Mouse (Mus musculus) liver, postnatal 0 days (tissue): Measurements from ENCODE around the gene Elp4. TPM values are rescaled to one million over a fixed set of nuclear protein-coding genes. Genes with fewer than 3 reads are reported as not detected.

Experiments
- ATAC-seq: fragments of 200-750 bp; cut with Nextera tagmentation; 2 replicates; pipeline ENCODE4 v1.8.0; 2017; ENCODE audit warnings: mild to moderate bottlenecking, moderate library complexity
- DNase-seq: peaks from one replicate; pipeline ENCODE4 v3.0.0-alpha.2; 2016
- H3K27ac ChIP-seq: fragments of 300-500 bp; sonication (generic); 2 replicates; pipeline ENCODE4 v1.5.1; 2014; ENCODE audit warnings: antibody characterized with exemption, moderate library complexity, mild to moderate bottlenecking, low read depth
- H3K27me3 ChIP-seq: fragments of 300-500 bp; sonication (generic); 2 replicates; pipeline ENCODE4 v1.6.1; 2014; ENCODE audit warnings: low read length, control low read depth, mixed read lengths; ENCODE audit not compliant: insufficient read depth
- H3K36me3 ChIP-seq: fragments of 300-500 bp; sonication (generic); replicated peaks from 2 replicates; pipeline ENCODE4 v1.6.1; 2014; ENCODE audit warnings: mild to moderate bottlenecking, control low read depth, low read length, moderate library complexity, mixed read lengths; ENCODE audit not compliant: insufficient read depth
- H3K4me1 ChIP-seq: fragments of 300-500 bp; sonication (generic); 2 replicates; pipeline ENCODE4 v1.6.1; 2014; ENCODE audit warnings: antibody characterized with exemption, mild to moderate bottlenecking, control low read depth; ENCODE audit not compliant: insufficient read depth
- H3K4me2 ChIP-seq: fragments of 300-500 bp; sonication (generic); 2 replicates; pipeline ENCODE4 v1.6.1; 2014; ENCODE audit warnings: low read depth, mild to moderate bottlenecking, low read length, moderate library complexity, mixed read lengths
- H3K4me3 ChIP-seq: fragments of 300-500 bp; sonication (generic); 2 replicates; pipeline ENCODE4 v1.5.1; 2014; ENCODE audit warnings: low read depth, low read length
- H3K9ac ChIP-seq: fragments of 300-500 bp; sonication (generic); replicated peaks from 2 replicates; pipeline ENCODE4 v1.6.1; 2014; ENCODE audit warnings: mild to moderate bottlenecking, moderate library complexity
- H3K9me3 ChIP-seq: fragments of 300-500 bp; sonication (generic); 2 replicates; pipeline ENCODE4 v1.6.1; 2016; ENCODE audit warnings: mild to moderate bottlenecking, control low read depth, low read length, mixed read lengths
- CTCF ChIP-seq: sonication (generic); IDR thresholded peaks from 2 replicates; pipeline ENCODE4 v1.5.1; 2016; ENCODE audit warnings: antibody characterized with exemption, low read depth
- EP300 ChIP-seq: IDR thresholded peaks from 2 replicates; pipeline ENCODE4 v1.6.1; 2016; ENCODE audit warnings: antibody characterized with exemption, low read depth, mild to moderate bottlenecking
- WGBS: fragments of 180-500 bp; shearing (Covaris S2); extraction: QIAGEN DNeasy Blood & Tissue Kit; methylation state at CpG from one replicate; pipeline ENCODE4 v1.1.7; 2014; ENCODE audit not compliant: insufficient replicate concordance; 5-methylcytosine and 5-hydroxymethylcytosine counted together
- polyA plus RNA-seq: library from polyadenylated mRNA; unstranded; fragments of >200 nt; fragmentation: Nextera tagmentation; extraction: Ambion mirVana; gene quantifications from 2 replicates; pipeline ENCODE4 v1.2.1, GENCODE M21; 2015

Gene Elp4
- polyA plus RNA-seq, 1 experiment from 2014 or later: 9.7 TPM

DNA sequence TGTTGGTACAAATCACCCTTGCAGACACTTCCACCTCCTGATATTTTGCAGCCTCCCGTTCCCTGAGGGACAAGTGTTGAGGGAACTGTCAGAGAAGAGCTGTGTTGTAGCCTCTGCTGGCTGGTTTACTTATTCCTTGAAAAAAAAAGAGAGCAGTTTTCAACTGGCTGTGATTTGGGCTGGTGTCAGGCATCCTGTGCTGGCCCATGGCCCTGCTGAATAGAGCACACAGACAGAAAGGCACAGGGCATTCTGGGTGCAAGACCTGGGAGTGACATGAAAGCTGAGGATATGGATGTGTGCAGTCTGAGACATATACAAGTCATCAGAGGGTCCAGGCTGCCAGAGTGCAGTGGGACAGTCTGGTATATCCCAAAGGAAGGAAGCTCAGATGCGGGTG, 205.7 kb downstream of the Elp4 start:
- Histone ChIP-seq H3K27ac (no peak overlapping the region), H3K4me2 (no peak overlapping the region), H3K27me3 (peaks cover 4% of the 10 kb centered on the region), H3K36me3 (peaks cover 4% of the 10 kb centered on the region; the same call in 1 of the 2 replicates), H3K4me1 (no peaks in the 10 kb centered on the region), H3K9me3 (no peaks in the 10 kb centered on the region), H3K9ac (no peak overlapping the region), H3K4me3 (no peak overlapping the region)
- WGBS: 82% methylated on average over 2 of the region's 2 CpGs
- TF ChIP-seq EP300 (no peak), CTCF (no peak)
- ATAC-seq (no peak), DNase-seq (no peak)

DNA sequence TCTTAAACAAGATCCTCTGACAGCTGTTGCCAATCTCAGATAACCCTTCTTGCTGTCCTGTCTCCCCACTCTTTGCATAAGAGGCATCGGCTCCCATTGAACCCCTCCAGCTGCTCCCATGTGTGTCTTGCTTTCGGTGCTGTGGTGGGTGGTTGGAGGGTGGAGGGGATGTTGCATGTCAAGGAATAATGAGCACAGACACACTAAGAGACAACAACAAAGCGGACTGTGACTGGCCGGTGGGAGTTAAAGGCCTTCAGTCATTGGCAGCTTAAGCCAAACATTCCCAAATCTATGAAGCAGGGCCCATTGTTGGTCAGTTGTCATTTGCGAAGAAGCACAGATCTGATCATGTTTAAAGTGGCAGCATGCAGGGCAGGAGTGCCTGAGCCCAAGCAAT, 206.6 kb downstream of the Elp4 start:
- Histone ChIP-seq H3K9me3 (no peaks in the 10 kb centered on the region), H3K9ac (no peak overlapping the region), H3K4me3 (no peak overlapping the region), H3K4me1 (no peaks in the 10 kb centered on the region), H3K27ac (no peak overlapping the region), H3K4me2 (no peak overlapping the region), H3K27me3 (peaks cover 7% of the 10 kb centered on the region), H3K36me3 (peaks cover 4% of the 10 kb centered on the region; the same call in 1 of the 2 replicates)
- no peak for TF ChIP-seq EP300
- TF ChIP-seq CTCF: no peak
- DNase-seq (no peak), ATAC-seq (no peak)
- WGBS: 78% methylated on average over 5 of the region's 5 CpGs

DNA sequence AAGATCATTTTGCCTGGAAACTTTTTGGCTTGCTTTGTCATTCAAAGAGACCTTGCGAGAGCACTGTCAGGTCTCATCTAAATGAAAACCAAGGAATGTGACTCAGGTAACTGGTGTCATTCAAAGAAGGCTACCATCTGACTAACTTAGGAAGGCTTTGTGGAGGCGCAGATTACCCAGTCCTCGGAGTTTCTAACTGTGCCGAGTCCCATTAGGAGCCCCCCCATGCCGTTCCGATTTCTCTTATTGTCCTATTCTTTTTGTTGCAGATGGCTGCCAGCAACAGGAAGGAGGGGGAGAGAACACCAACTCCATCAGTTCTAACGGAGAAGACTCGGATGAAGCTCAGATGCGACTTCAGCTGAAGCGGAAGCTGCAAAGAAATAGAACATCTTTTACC, 213.1 kb downstream of the Elp4 start:
- H3K36me3 ChIP-seq: no peaks in the 10 kb centered on the region
- no peak overlapping the region for H3K9ac ChIP-seq
- H3K27me3 ChIP-seq: peaks cover 68% of the 10 kb centered on the region
- H3K4me1 ChIP-seq: peaks cover 2% of the 10 kb centered on the region
- no peaks in the 10 kb centered on the region for H3K9me3 ChIP-seq
- TF ChIP-seq EP300: no peak
- no peak for TF ChIP-seq CTCF
- ATAC-seq (no peak), DNase-seq (no peak)
- no peak overlapping the region for H3K4me3 ChIP-seq
- 9% methylated on average over 10 of the region's 10 CpGs for WGBS
- no peak overlapping the region for H3K27ac ChIP-seq
- H3K4me2 ChIP-seq: no peak overlapping the region

DNA sequence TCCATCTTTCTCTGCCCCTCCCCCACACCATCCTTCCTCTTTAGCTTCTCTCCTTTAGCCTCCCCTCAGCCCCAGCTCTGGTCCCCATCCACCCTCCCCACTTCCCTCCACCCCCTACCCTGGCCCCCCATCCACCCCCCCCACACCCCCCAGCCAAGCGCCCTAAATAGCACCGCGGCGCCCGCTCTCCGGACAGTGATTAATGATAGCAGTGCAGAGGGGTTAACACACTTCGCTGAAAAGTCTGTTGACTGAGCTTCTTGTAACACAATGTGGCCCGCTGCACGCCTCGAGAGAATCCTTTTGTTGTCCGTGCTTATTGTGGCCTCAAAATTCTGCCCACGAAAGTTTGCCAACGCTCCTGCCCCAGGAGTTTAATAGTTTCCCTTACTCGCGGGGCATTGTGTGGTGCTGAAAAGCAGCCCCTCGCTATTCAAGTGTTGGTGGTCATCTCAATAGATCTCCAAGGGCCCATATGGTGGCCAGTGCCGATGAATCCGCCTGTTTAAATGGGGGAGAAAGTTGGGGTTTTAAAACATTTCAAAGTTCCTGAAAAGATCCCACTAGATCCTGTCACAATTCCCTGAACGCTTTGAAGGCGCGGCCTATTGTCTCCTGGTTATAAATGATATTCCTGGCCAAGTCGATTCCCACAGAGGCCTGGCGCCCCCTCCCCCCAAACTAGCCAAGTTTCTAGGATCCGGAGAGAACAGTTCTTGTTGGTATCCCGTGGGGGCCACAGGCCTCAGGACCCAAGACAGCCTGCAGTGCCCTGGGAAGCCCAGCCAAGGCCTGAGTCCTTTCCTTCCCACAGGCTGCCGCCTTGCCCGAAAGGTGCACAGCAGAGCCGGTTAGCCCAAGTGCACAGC, 214.4 kb downstream of the Elp4 start:
- peaks cover 2% of the 10 kb centered on the region for H3K4me1 ChIP-seq
- ATAC-seq (no peak), DNase-seq (no peak)
- no peaks in the 10 kb centered on the region for H3K36me3 ChIP-seq
- H3K4me3 ChIP-seq: no peak overlapping the region
- peaks cover 81% of the 10 kb centered on the region for H3K27me3 ChIP-seq
- H3K4me2 ChIP-seq: no peak overlapping the region
- TF ChIP-seq CTCF (no peak), EP300 (no peak)
- no peaks in the 10 kb centered on the region for H3K9me3 ChIP-seq
- 7% methylated on average over 28 of the region's 28 CpGs for WGBS
- no peak overlapping the region for H3K27ac ChIP-seq
- H3K9ac ChIP-seq: no peak overlapping the region

DNA sequence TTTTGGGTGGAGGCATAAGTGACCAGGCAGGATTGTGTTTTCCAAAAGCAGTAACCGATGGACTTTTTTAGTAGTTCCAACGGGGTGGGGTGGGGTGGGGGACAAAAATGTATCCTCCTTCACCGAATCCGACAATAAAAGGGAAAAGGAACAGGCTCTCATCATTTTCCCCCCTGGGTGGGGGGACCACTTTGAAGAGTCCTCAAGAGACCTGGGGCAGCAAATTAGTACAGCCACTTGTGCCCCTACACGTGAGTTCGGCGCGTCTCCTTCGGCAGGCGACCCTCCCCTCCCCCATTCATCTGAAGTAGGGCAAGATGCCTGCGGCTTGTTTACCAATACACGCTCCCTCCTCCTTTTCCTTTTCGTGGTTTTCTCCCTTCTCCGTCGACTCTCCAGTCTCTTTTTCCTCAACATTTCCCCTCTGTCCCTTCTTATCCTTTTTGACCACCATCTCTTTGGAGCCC, 215.0 kb downstream of the Elp4 start:
- H3K9ac ChIP-seq: no peak overlapping the region
- H3K9me3 ChIP-seq: no peaks in the 10 kb centered on the region
- H3K4me2 ChIP-seq: no peak overlapping the region
- no peak overlapping the region for H3K4me3 ChIP-seq
- peaks cover 2% of the 10 kb centered on the region for H3K4me1 ChIP-seq
- H3K36me3 ChIP-seq: no peaks in the 10 kb centered on the region
- no peak overlapping the region for H3K27ac ChIP-seq
- ATAC-seq: no peak
- DNase-seq: no peak
- no peak for TF ChIP-seq EP300
- TF ChIP-seq CTCF: no peak
- under 1% methylated on average over 15 of the region's 15 CpGs for WGBS
- H3K27me3 ChIP-seq: peaks cover 86% of the 10 kb centered on the region

DNA sequence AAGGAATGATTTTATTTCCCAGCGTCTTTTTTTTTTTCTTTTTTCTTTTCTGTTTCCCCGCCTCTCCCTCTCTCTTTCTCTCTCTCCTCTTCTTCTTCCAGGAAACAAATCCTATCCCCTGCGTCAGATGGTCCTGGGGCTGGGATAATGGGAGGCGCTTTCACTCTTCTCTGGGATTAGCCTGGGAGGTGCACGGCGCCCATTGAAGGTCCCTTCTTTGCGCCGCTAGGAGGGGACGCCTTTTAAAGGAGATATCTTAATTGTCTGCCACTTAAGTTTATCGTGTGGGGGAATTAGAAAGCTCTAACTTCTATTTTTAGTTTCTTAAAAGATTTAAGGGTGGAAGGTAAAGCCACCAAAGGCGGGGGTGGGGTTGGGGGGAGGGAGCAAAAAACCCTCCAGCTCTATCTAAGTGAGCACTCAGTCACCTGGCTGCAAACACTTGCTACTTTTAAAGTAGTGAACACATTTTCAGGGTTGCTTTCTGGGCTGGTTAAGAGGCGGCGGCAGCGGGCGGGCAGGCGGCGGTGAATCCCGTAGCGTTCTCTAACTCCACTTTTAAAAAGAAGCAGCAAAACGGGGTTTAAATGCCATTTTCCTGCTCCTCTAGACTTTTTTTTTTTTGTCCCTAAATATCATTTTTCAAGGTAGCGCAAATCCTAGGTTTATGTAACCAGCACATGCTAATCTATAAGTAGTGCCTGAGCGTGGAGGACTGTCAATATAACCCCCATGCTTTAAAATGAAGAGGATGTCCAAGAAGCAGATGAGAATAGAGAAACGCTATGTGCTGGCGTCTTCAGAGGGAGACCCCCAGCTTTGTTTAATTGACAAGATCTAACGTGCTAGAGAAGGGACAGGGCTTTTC, 215.7 kb downstream of the Elp4 start:
- no peak for ATAC-seq
- H3K4me1 ChIP-seq: peaks cover 2% of the 10 kb centered on the region
- 3% methylated on average over 25 of the region's 25 CpGs for WGBS

More for the DNA sequence above, 215.7 kb downstream of the Elp4 start:
- Histone ChIP-seq H3K27ac (no peak overlapping the region), H3K9me3 (no peaks in the 10 kb centered on the region), H3K4me3 (peak overlapping the region; percentile 26), H3K27me3 (peaks cover 89% of the 10 kb centered on the region), H3K36me3 (no peaks in the 10 kb centered on the region), H3K9ac (no peak overlapping the region), H3K4me2 (peak overlapping the region; percentile 51)
- no peak for DNase-seq
- TF ChIP-seq CTCF: no peak
- TF ChIP-seq EP300: no peak
